Mouse (Mus musculus) induced T-regulatory cell, adult 2 months (primary cell): ENCODE results near the gene Meltf.
"Not testable (repeated sequence)": the region's sequence is repeated elsewhere in the genome, so short reads cannot be mapped to it uniquely, and the experiment has no call there.

ENCODE experiments used
- DNase-seq: peaks from one replicate; pipeline ENCODE4 v3.0.0-alpha.2; 2012; ENCODE audit warnings: low read depth

Gene Meltf

DNA sequence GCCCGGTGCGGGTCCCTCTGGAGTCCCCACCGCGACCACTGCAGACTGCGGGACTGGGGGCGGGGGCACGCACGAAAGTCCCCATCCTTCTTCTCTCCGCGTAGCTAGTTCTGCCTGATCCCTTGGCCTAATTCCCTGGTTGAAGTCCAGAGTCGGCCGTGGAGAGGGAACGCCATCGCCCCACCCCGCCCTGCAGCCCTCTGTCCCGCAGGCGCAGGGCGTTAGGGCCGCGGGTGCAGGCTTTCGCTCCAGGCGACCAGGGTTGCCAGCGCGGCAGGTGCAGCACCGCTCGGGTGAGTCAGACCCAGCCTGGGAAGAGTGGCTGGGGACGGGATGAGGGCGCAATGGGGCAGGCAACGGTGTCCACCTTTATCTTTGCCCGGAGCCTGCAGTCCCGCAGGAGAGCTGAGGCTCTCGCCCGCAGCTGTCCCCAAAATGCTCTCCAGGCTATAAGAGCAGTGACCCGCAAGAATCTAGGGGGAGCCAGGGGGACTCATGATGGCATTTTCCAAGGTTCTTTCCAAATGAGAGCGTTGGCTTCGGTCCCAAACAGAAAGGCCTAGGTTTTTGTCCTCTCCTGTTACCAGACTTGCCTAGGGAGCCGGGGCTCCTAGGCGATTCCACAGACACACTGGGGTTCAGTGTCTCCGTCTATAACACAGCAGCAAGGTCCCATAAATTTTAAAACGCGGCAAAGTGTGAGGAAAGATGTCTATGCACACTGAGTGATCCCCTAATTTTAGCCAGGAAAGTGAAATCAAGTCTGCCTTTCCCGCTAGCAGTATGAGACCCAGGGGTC is 55.3 kb downstream of the Meltf start, which contains the start of gene Pigz:
TSS of gene Pigz (plus strand) at position 101 of the 799 bp plus-strand sequence.
- peak; percentile 40 for DNase-seq

DNA sequence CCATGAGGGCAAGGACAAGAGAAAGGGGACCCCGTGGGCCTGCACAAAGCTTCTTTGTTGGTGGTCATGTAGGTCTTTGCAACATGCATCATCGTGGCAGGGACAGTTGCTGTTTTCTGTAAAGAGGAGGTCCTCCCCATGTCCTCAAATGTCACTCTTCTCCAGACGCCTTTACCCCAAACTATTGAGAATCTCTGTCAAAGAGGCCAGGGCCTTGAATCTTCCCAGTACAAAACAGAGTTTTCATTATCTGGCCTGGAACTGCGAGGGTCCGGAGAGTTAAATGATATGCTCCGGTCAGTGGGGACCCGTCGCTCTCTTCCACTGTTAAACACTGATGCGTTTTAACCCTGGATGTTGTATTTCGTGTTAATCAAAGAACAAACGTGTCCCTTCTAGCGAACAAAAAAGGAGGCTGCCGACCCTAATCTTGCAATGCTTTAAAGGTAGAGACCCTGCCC is 56.0 kb downstream of the Meltf start:
- DNase-seq = peak; percentile 26

DNA sequence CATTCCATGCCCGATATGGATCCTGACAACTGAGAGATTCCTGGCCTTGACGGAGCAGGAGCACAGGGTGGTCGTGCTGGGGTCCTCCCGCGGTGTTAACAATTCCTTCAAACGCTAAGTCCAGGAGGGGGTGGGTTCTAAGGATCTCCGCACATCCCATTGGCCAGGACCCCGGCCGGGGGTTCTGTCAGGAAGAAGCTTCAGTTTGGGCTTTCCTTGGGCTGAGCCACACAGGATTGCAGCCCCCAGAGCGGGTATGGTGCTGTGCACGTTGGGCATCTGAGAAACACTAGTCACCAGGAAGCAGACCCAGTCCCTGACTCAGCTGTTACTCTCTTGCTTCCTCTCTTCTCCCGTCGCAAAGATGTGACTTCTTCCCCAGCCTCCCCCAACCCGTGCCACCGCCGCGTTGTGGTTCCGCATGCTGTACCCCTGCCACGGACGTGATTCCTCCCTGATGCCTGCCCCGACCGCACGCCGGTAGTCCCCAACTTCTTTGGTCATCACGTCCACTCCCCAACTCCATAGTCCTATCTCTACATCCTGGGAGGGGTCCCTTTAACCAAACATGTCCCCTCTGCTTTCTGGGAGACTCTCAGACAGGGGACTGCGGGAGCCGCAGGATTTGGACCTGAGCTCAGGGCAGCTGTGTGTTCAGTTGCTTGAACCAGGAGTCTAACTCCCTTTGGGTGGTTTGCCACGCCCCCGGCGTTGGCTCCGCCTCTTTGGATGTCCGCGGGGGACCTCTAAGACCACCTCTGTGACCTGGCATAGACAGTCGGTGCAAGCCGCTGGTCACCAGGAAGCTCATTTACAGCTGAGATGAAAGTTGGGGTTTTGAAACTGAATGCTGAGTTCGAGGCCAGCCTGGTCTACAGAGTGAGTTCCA is 56.7 kb downstream of the Meltf start:
- DNase-seq = peak; percentile 52

DNA sequence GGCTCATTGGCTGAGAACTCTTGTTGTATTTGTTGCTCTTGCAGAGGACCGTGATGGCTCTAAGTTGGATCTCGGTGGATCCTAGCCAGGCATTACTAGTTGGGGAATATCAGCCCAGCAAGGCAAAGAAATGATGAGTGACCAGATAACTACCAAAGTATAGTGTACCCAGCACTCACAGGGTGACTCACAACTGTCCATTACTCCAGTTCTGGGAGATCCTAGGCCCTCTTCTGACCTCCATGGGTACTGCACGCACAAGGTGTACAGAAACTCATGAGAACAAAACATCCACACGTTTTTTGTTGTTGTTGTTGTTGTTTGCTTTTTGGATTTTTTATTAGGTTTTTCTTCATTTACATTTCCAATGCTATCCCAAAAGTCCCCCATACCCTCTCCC is 58.0 kb downstream of the Meltf start:
- peak; percentile 36 for DNase-seq

DNA sequence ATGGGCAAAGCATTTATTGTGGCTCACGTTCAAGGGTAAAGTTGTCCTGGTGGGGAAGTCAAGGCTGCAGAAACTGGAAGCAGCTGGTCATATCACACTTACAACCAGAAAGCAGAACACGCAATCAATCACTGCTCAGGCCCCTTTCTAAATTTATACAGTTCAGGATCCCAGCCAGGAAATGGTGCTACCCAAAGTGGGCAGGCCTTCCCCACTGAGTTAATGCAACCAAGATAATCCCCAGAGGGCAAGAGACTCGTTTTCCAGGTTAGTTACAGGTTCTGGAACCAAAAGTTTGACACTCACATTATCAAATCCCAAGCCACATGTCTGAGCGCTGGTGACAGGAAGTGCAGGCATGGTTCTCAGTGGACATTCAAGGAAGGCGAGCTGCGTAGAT is 60.2 kb downstream of the Meltf start:
- no peak for DNase-seq

DNA sequence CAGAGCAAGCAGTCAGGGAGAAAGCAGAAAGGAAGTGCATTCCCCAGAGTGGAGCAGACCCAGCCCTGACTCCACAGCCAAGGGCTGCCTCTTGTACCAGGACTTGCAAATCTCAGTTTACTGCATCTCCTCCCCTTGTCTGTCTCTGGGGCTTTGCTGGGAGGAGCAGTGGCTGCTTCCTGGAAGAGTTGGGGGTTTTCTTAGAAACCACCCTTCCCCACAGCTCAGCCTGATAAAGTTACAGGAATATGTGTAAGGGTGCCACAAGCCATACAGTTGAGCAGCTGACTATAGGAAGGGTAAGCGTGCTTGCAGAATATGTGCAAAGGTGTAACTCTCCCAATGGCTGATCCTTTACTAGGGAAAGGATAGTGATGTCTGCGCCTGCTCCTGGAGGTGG is 62.0 kb downstream of the Meltf start:
- peak; percentile 38 for DNase-seq

DNA sequence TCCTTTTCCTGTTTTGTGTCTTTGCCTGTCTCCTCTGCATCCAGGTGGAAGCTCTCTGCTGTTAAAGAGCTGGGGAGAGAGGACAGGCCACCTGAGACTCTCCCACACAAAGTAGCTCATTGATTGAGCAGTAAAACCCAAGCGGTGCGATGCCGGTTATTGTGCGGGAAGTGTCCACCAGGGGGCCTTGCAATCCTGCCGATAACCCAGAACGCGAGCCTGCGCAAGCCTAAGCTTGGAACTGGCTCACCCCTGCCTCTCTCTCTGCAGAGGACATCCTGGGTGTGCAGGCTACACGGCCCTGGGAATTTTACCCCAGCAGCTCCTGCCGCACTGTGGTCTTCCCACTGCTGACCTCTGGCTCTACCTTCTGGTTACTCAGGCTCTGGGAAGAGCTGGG is 65.4 kb downstream of the Meltf start:
- DNase-seq = peak; percentile 87

DNA sequence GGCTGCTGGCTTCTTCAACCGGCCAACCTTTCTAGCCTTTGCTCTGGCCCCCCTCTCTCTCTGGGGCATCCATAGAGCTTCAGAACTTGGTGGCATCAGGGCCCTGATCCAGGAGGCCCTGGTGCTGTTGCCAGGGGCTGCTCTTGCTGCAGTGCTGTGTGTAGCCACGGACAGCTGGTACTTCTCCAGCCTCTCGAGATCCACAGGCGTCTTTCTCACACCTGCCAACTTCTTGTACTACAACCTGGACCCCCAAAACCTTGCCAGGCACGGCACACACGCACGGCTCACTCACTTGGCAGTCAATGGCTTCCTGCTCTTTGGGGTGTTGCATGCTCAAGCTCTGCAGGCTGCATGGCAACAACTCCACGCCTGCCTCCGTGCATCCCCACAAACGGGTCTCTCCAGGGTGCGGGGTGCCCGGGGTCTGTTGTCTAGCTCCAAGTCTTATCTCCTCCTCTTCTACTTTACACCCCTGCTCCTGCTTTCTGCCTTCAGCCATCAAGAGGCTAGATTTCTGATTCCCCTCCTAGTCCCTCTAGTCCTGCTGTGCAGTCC is 66.2 kb downstream of the Meltf start:
- DNase-seq = no peak

DNA sequence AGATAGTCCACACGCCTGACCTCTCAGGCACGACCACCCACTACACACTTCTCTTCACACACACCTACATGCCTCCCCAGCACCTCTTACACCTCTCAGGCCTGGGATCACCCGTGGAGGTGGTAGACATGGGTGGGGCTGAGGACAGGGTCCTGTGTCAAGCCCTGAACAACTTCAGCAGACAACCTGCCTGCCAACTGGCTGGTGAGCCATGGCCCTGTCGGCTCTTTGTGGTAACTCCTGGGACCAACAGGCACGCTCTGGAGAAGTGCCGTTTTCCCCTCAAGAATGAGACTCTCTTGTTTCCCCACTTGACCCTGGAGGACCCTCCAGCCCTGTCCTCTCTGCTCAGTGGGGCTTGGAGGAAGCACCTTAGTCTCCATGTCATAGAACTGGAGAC is 66.8 kb downstream of the Meltf start:
- no peak for DNase-seq

DNA sequence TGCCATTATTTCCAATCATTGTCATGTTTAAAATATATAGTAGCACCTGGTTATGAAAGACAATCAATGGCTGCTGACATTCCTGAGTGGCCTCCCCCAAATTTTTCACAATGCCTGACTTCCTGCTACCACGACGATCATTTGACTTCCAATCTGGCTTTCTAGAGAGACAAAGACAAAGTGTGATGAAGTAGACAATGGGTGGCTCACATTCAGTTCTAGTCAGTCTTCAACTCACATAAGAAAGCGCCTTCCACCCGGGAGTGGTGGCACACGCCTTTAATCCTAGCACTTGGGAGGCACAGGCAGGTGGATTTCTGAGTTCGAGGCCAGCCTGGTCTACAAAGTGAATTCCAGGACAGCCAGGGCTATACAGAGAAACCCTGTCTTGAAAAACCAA is 67.4 kb downstream of the Meltf start:
- DNase-seq = not testable (repeated sequence)

DNA sequence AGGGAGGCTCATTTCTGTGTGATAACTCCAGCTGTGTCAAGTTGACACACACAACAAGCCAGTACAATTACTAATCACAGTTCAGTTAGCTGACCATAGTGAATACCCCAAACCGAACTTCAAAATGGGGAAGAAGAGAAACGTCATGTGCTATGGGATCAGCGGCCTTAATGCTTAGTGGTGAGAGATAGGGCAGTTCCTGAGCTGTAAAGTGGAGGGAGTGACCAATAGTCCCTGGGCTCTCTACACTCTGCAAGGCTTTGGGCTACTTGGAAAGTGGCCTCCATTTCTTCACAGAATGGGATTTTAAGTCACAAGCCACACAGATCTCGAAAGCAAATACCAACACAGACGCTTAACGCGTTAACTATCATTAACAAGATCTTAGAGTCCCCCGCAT is 68.7 kb downstream of the Meltf start:
- no peak for DNase-seq

DNA sequence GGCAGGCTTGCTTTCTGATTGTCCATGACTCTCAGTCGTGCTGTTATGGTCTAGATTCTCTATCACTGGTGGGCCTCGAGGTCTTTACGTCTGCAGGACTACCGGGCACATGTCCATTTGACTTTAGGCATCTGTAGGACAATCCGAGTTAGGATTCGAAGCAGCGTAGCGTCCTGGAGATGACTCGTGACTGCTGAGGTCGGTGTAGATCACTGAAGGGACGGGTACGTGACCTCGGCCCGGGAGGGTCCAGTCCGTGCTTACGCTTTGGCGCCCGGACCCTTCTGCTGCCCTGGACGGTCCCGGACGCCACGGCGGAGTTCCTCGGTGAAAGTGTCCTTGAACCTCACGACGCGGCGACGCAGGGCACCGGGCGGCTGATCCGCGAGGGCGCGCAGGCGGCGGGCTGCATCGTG is 69.3 kb downstream of the Meltf start:
- DNase-seq = no peak

DNA sequence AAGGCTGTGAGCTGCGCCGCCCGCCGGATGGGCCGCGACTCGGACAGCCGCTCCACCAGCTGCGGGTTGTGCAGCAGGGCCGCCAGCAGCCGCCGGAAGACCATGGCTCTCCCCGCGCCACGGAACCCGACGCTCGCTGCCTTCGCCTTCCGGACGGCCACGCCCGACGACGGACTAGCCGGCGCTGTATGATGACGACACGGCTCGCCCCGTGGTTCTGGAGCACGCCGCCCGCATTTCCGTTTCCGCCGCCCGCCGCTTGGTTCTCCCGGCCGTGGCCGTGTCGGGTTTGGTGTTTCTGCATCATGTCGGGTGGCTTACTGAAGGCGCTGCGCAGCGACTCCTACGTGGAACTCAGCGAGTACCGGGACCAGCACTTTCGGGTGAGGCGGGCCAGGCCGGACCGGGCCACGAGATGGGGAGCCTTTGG is 69.8 kb downstream of the Meltf start, which contains the start of the genes 0610012G03Rik and Ncbp2:
TSS of gene 0610012G03Rik (minus strand) at position 150 of the 430 bp plus-strand sequence.
TSS of gene Ncbp2 (plus strand) at position 169 of the 430 bp plus-strand sequence.
- DNase-seq = peak; percentile 96
